47 mouse cellular contexts compared by ENCODE assay signal in the genomic region with DNA sequence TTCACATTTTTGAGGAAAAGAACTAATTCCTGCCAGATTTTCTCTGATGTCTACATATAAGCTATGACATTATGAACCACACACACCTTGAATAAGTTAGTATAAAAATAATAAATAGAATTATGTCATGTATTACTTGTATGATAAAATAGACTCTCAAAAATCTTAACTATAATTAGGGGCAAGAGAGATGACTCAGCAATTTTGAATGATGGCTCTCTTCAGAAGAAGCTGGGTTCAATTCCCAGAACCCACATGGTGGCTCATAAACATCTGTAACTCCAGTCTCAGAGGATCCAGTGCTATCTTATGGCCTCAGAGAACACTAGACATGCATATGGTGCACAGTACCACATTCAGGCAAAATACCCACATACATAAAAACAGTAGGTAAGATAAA. TPM values are rescaled to one million over a fixed set of nuclear protein-coding genes. Genes with fewer than 3 reads are reported as not detected.
"Had no signal": no experiment of that assay in that cellular context is flagged by ENCODE, and none has a peak within 500 bp of the region (broad histone marks: within the 10 kb centered on the region; RNA-seq: fewer than 3 reads in every experiment).

No protein-coding gene starts in this region.

- ATAC-seq: liver, embryonic 12.5 days; liver, postnatal 0 days; lung, postnatal 0 days; midbrain, embryonic 13.5 days; midbrain, embryonic 15.5 days; midbrain, embryonic 16.5 days had no signal

- H3K9me3 ChIP-seq: limb, embryonic 10.5 days; limb, embryonic 12.5 days; limb, embryonic 13.5 days; limb, embryonic 15.5 days; liver, embryonic 12.5 days; liver, embryonic 13.5 days; liver, embryonic 15.5 days; lung, embryonic 15.5 days; megakaryocyte, embryonic 14.5 days; midbrain, embryonic 10.5 days; midbrain, embryonic 12.5 days; midbrain, embryonic 13.5 days; midbrain, embryonic 15.5 days; neural tube, embryonic 12.5 days had no signal

- DNase-seq: left cerebral cortex, postnatal 4 days; liver; liver, embryonic 13.5 days; liver, postnatal 0 days; lung, adult 18-20 months; lung, adult 2 months; lung, embryonic 14.5 days; lung, postnatal 10 days; lung, postnatal 14 days; lung, postnatal 36 days; lung, postnatal 4 days; midbrain, embryonic 14.5 days had no signal

- H3K36me3 ChIP-seq: limb, embryonic 10.5 days; limb, embryonic 12.5 days; limb, embryonic 13.5 days; limb, embryonic 15.5 days; liver, embryonic 12.5 days; liver, embryonic 13.5 days; liver, embryonic 15.5 days; lung, embryonic 15.5 days; midbrain, embryonic 10.5 days; midbrain, embryonic 12.5 days; midbrain, embryonic 13.5 days; midbrain, embryonic 15.5 days; neural tube, embryonic 12.5 days had no signal

- H3K27ac ChIP-seq: limb, embryonic 10.5 days; limb, embryonic 12.5 days; limb, embryonic 13.5 days; limb, embryonic 15.5 days; liver, embryonic 12.5 days; liver, embryonic 13.5 days; liver, embryonic 14.5 days; liver, embryonic 15.5 days; lung, embryonic 15.5 days; macrophage; midbrain, embryonic 10.5 days; midbrain, embryonic 12.5 days; midbrain, embryonic 13.5 days; midbrain, embryonic 15.5 days; neural tube, embryonic 12.5 days had no signal

- H3K4me3 ChIP-seq: limb, embryonic 10.5 days; limb, embryonic 12.5 days; limb, embryonic 13.5 days; limb, embryonic 15.5 days; liver, embryonic 12.5 days; liver, embryonic 13.5 days; liver, embryonic 15.5 days; lung, embryonic 15.5 days; megakaryocyte, embryonic 14.5 days; midbrain, embryonic 10.5 days; midbrain, embryonic 12.5 days; midbrain, embryonic 13.5 days; midbrain, embryonic 15.5 days; myocyte; neural tube, embryonic 12.5 days had no signal

- H3K9ac ChIP-seq: limb, embryonic 12.5 days; limb, embryonic 13.5 days; limb, embryonic 15.5 days; liver, embryonic 12.5 days; liver, embryonic 13.5 days; liver, embryonic 14.5 days; liver, embryonic 15.5 days; liver, postnatal 0 days; lung, embryonic 14.5 days; lung, embryonic 15.5 days; midbrain, embryonic 12.5 days; midbrain, embryonic 13.5 days; midbrain, embryonic 15.5 days; neural tube, embryonic 12.5 days had no signal

- H3K27me3 ChIP-seq: limb, embryonic 12.5 days; limb, embryonic 13.5 days; limb, embryonic 15.5 days; liver, embryonic 12.5 days; liver, embryonic 13.5 days; liver, embryonic 15.5 days; lung, embryonic 15.5 days; megakaryocyte, embryonic 14.5 days; midbrain, embryonic 12.5 days; midbrain, embryonic 13.5 days; midbrain, embryonic 15.5 days; neural tube, embryonic 12.5 days had no signal

- H3K4me1 ChIP-seq: limb, embryonic 10.5 days; limb, embryonic 12.5 days; limb, embryonic 13.5 days; limb, embryonic 15.5 days; liver, embryonic 12.5 days; liver, embryonic 13.5 days; liver, embryonic 15.5 days; lung, embryonic 15.5 days; megakaryocyte, embryonic 14.5 days; midbrain, embryonic 10.5 days; midbrain, embryonic 12.5 days; midbrain, embryonic 13.5 days; midbrain, embryonic 15.5 days; neural tube, embryonic 12.5 days had no signal

- H3K4me2 ChIP-seq: limb, embryonic 12.5 days; limb, embryonic 13.5 days; limb, embryonic 15.5 days; liver, embryonic 11.5 days; liver, embryonic 12.5 days; liver, embryonic 13.5 days; liver, embryonic 15.5 days; lung, embryonic 14.5 days; lung, embryonic 15.5 days; midbrain, embryonic 11.5 days; midbrain, embryonic 12.5 days; midbrain, embryonic 13.5 days; midbrain, embryonic 15.5 days; neural tube, embryonic 12.5 days had no signal

RNA-seq across cellular contexts. Expression of a gene that starts 5.4 kb away (rescaled TPM):
- total RNA-seq: left cerebral cortex, postnatal 10 days; left cerebral cortex, postnatal 14 days; left cerebral cortex, postnatal 25 days; liver, adult 2 months; megakaryocyte progenitor cell, adult 5-6 weeks; megakaryocyte-erythroid progenitor cell, adult 5-6 weeks had no signal
- polyA plus RNA-seq: limb, embryonic 10.5 days; limb, embryonic 12.5 days; limb, embryonic 13.5 days; liver, adult 2 months; liver, embryonic 11.5 days; liver, embryonic 12.5 days; liver, embryonic 15.5 days; liver, embryonic 16.5 days; lung, embryonic 14.5 days; midbrain, embryonic 10.5 days; midbrain, embryonic 11.5 days; midbrain, embryonic 13.5 days; midbrain, embryonic 14.5 days; midbrain, embryonic 16.5 days; myocyte; neural tube, embryonic 11.5 days; neural tube, embryonic 12.5 days had no signal

RNA-seq across cellular contexts. Expression of a gene that starts 25.2 kb away (rescaled TPM):
- total RNA-seq: left cerebral cortex, postnatal 10 days; left cerebral cortex, postnatal 14 days; left cerebral cortex, postnatal 25 days; left cerebral cortex, postnatal 36 days; left cerebral cortex, postnatal 4 days; liver, adult 2 months; megakaryocyte progenitor cell, adult 5-6 weeks; megakaryocyte, adult 5-6 weeks; megakaryocyte-erythroid progenitor cell, adult 5-6 weeks; midbrain, postnatal 0 days; monocyte, adult 5-6 weeks had no signal
- polyA plus RNA-seq: limb, embryonic 10.5 days; limb, embryonic 11.5 days; limb, embryonic 12.5 days; limb, embryonic 13.5 days; limb, embryonic 14.5 days; limb, embryonic 15.5 days; liver, adult 2 months; liver, embryonic 11.5 days; liver, embryonic 12.5 days; liver, embryonic 13.5 days; liver, embryonic 14.5 days; liver, embryonic 15.5 days; liver, embryonic 16.5 days; liver, postnatal 0 days; lung, adult 2 months; lung, embryonic 14.5 days; lung, embryonic 15.5 days; lung, embryonic 16.5 days; lung, postnatal 0 days; macrophage; midbrain, embryonic 10.5 days; midbrain, embryonic 11.5 days; midbrain, embryonic 12.5 days; midbrain, embryonic 13.5 days; midbrain, embryonic 14.5 days; midbrain, embryonic 15.5 days; midbrain, embryonic 16.5 days; midbrain, postnatal 0 days; myocyte; neural tube, embryonic 11.5 days; neural tube, embryonic 12.5 days had no signal

RNA-seq across cellular contexts. Expression of a gene that starts 27.1 kb away (rescaled TPM):
- total RNA-seq: megakaryocyte progenitor cell, adult 5-6 weeks; megakaryocyte-erythroid progenitor cell, adult 5-6 weeks had no signal
- polyA plus RNA-seq: myocyte had no signal

RNA-seq across cellular contexts. Expression of a gene that starts 42.8 kb away (rescaled TPM):
- total RNA-seq: left cerebral cortex, postnatal 25 days; left cerebral cortex, postnatal 36 days; megakaryocyte progenitor cell, adult 5-6 weeks; midbrain, postnatal 0 days had no signal
- polyA plus RNA-seq: limb, embryonic 10.5 days; limb, embryonic 12.5 days; limb, embryonic 13.5 days; limb, embryonic 14.5 days; limb, embryonic 15.5 days; liver, embryonic 11.5 days; liver, embryonic 12.5 days; liver, embryonic 13.5 days; liver, embryonic 14.5 days; liver, embryonic 15.5 days; lung, embryonic 14.5 days; lung, embryonic 15.5 days; lung, embryonic 16.5 days; midbrain, embryonic 10.5 days; midbrain, embryonic 11.5 days; midbrain, embryonic 12.5 days; midbrain, embryonic 13.5 days; midbrain, embryonic 14.5 days; midbrain, embryonic 15.5 days; midbrain, embryonic 16.5 days; midbrain, postnatal 0 days; myocyte; neural tube, embryonic 11.5 days; neural tube, embryonic 12.5 days had no signal
